ENCODE assay signal across 30 mouse cellular contexts in genomic region chr2:165126896-165127562, GRCm38 (mm10). TPM values are rescaled to one million over a fixed set of nuclear protein-coding genes. Genes with fewer than 3 reads are reported as not detected.
DNase-seq lines count a peak whose midpoint lies in the region; ATAC-seq and TF ChIP-seq lines count a peak whose summit lies in the region.
"Had no signal": no experiment of that assay in that cellular context is flagged by ENCODE, and none has a peak within 500 bp of the region (broad histone marks: within the 10 kb centered on the region; RNA-seq: fewer than 3 reads in every experiment).

No protein-coding gene starts in this region.

- no peak overlapping the region for H3K9ac ChIP-seq in neural tube, embryonic 13.5 days
- H3K9ac ChIP-seq in forebrain, postnatal 0 days: no peak overlapping the region
- H3K9ac ChIP-seq in midbrain, embryonic 11.5 days (ENCODE audit: low read length): peak overlapping the region; percentile 30; the same call in 1 of the 2 replicates
- H3K9ac ChIP-seq: heart, embryonic 12.5 days had no signal

- no peak overlapping the region for H3K4me2 ChIP-seq in neural tube, embryonic 13.5 days
- H3K4me2 ChIP-seq in forebrain, postnatal 0 days (ENCODE audit: low read depth): no peak overlapping the region
- no peak overlapping the region for H3K4me2 ChIP-seq in midbrain, embryonic 11.5 days
- H3K4me2 ChIP-seq: heart, embryonic 12.5 days; liver, embryonic 11.5 days had no signal

- peaks cover 29% of the 10 kb centered on the region; the same call in 1 of the 2 replicates for H3K27me3 ChIP-seq in neural tube, embryonic 13.5 days
- H3K27me3 ChIP-seq in forebrain, postnatal 0 days (ENCODE audit: insufficient read depth, low read length): no peaks in the 10 kb centered on the region
- H3K27me3 ChIP-seq in midbrain, embryonic 11.5 days (ENCODE audit: control insufficient read depth, insufficient read depth, low read length): peaks cover 2% of the 10 kb centered on the region; the same call in 1 of the 2 replicates

- 18% methylated on average over 10 of the region's 10 CpGs for WGBS in neural tube, embryonic 13.5 days
- WGBS in forebrain, postnatal 0 days: 18% methylated on average over 10 of the region's 10 CpGs
- 24% methylated on average over 10 of the region's 10 CpGs for WGBS in midbrain, embryonic 11.5 days

- H3K4me1 ChIP-seq in neural tube, embryonic 13.5 days (replicated peaks): peaks cover 37% of the 10 kb centered on the region
- H3K4me1 ChIP-seq in forebrain, postnatal 0 days (ENCODE audit: insufficient read depth): no peaks in the 10 kb centered on the region
- H3K4me1 ChIP-seq in midbrain, embryonic 11.5 days (ENCODE audit: control insufficient read depth, insufficient read depth, low read length): peaks cover 26% of the 10 kb centered on the region
- H3K4me1 ChIP-seq: heart, embryonic 12.5 days; megakaryocyte, embryonic 14.5 days had no signal

- DNase-seq in neural tube, embryonic 10.5 days (ENCODE audit: extremely low spot score, low spot score): no peak
- no peak for DNase-seq in forebrain, postnatal 0 days
- DNase-seq in midbrain, embryonic 11.5 days (ENCODE audit: low spot score, missing footprints): no peak
- DNase-seq in retina, postnatal 1 day: peak; percentile 85
- DNase-seq in right cerebral cortex, postnatal 36 days (ENCODE audit: low spot score in 2 of 2): no peak
- no peak for DNase-seq in layer of hippocampus, postnatal 14 days (ENCODE audit: low spot score in 2 of 2)
- DNase-seq in urinary bladder, postnatal 25 days (ENCODE audit: low spot score): no peak
- DNase-seq: adrenal gland, postnatal 25 days; cerebellum, adult 11-12 months; cerebellum, postnatal 14 days; embryo, embryonic 11 days; gastrocnemius, adult 2 months; heart, postnatal 14 days; kidney, adult 2 months; kidney, postnatal 10 days; lung, adult 18-20 months; right cerebral cortex, postnatal 25 days had no signal

- H3K27ac ChIP-seq in neural tube, embryonic 13.5 days (replicated peaks): 0 out of 2 replicates have a peak overlapping the region, but pooled peaks have one; percentile 6
- H3K27ac ChIP-seq in forebrain, postnatal 0 days (ENCODE audit: low read depth, low read length): no peak overlapping the region
- H3K27ac ChIP-seq in midbrain, embryonic 11.5 days (ENCODE audit: low read depth, low read length): peak overlapping the region; percentile 53
- H3K27ac ChIP-seq: gastrocnemius, adult 2 months had no signal

- no peak for TF ChIP-seq CTCF in forebrain, postnatal 0 days (IDR thresholded peaks at IDR 0.05; ENCODE audit: low read depth)

- ATAC-seq in neural tube, embryonic 13.5 days (ENCODE audit: low read depth): no peak
- ATAC-seq in forebrain, postnatal 0 days: peak; percentile 53; the same call in 1 of the 2 replicates
- ATAC-seq in midbrain, embryonic 11.5 days (ENCODE audit: low FRiP score): no peak
- ATAC-seq: inflammation-experienced regulatory T-cells, adult 6 months had no signal

- no peaks in the 10 kb centered on the region for H3K36me3 ChIP-seq in neural tube, embryonic 13.5 days
- H3K36me3 ChIP-seq in forebrain, postnatal 0 days (ENCODE audit: insufficient read depth): no peaks in the 10 kb centered on the region
- no peaks in the 10 kb centered on the region for H3K36me3 ChIP-seq in midbrain, embryonic 11.5 days (ENCODE audit: control insufficient read depth, insufficient read depth, low read length)
- H3K36me3 ChIP-seq: heart, embryonic 12.5 days had no signal

- no peaks in the 10 kb centered on the region for H3K9me3 ChIP-seq in neural tube, embryonic 13.5 days
- H3K9me3 ChIP-seq in forebrain, postnatal 0 days (ENCODE audit: low read length): no peaks in the 10 kb centered on the region
- H3K9me3 ChIP-seq in midbrain, embryonic 11.5 days (ENCODE audit: control insufficient read depth, low read length): no peaks in the 10 kb centered on the region
- H3K9me3 ChIP-seq: heart, embryonic 12.5 days; megakaryocyte, embryonic 14.5 days had no signal

- no peak overlapping the region for H3K4me3 ChIP-seq in neural tube, embryonic 13.5 days
- no peak overlapping the region for H3K4me3 ChIP-seq in forebrain, postnatal 0 days (ENCODE audit: low read depth, low read length)
- H3K4me3 ChIP-seq in midbrain, embryonic 11.5 days (ENCODE audit: low read depth, low read length): no peak overlapping the region
- H3K4me3 ChIP-seq: gastrocnemius, adult 2 months; heart, embryonic 12.5 days; megakaryocyte, embryonic 14.5 days had no signal

RNA-seq across cellular contexts. Expression of gene 1700025C18Rik, which starts 36.5 kb away (rescaled TPM):
- not detected in 2 replicates for polyA plus RNA-seq in neural tube, embryonic 13.5 days (2015; fragmentation: Nextera tagmentation; extraction: Ambion mirVana)
- total RNA-seq in forebrain, postnatal 0 days (2014; rRNA removed): not detected in 2 replicates
- polyA plus RNA-seq in forebrain, postnatal 0 days (2015; fragmentation: Nextera tagmentation; extraction: Ambion mirVana): not detected in 2 replicates
- not detected in 2 replicates for polyA plus RNA-seq in midbrain, embryonic 11.5 days (2014; fragmentation: Nextera tagmentation; extraction: Ambion mirVana)
- total RNA-seq in layer of hippocampus, postnatal 14 days (2021): not detected
- total RNA-seq: adrenal gland, postnatal 25 days; CH12.LX; gastrocnemius, adult 2 months; granulocyte monocyte progenitor cell, adult 5-6 weeks; heart, postnatal 14 days; layer of hippocampus, adult 18-20 months; left cerebral cortex, adult 8-10 months; MEL had no signal
- polyA plus RNA-seq: heart, embryonic 12.5 days; inflammation-experienced regulatory T-cells, adult 6 months; kidney, adult 2 months; limb, embryonic 11.5 days; liver, embryonic 11.5 days; stomach, embryonic 16.5 days; thymus, postnatal 0 days had no signal
